ENCODE assay signal across 3 mouse cellular contexts in the genomic region with DNA sequence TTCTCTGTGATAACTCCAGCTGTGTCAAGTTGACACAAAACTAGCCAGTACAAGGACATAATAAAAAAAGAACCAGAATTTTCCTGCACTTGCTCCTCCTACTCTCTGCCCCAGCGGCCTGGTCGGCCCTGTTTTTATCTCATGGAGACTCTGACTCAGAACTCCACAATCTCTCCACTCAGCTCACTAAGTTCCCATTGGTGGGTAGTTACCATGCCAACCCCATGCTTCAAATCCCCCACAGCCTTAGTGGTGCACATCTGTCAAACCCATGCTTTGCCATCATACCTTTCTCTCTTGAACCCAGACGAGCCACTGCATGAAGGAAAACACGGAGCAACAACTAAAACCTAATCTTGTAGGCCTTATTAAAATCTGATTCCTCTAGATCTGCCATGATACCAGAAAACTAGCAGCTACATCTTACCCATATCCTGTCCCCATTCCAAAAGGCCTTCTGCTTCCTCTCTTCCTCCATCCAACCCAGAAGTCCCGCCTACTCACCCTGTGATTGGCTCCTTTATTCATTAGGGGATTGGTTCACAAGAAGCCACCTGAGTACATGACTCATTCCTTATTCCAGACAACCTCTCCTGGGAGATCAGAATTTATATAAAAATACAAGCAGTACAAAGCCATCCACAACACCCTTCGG.
TF ChIP-seq lines count a peak whose summit lies in the region.

No protein-coding gene starts in this region.

TF ChIP-seq in CH12.LX, 34 proteins besides CTCF, POLR2A, EP300 and RAD21:
- TF ChIP-seq MYC (IDR thresholded peaks at IDR 0.05; ENCODE audit: low read depth, low read length) (0 out of 2 replicates have a peak, but pooled peaks have one; percentile 20), ZNF384 (IDR thresholded peaks at IDR 0.05; ENCODE audit: low read depth, low read length) (no peak), TBP (conservative IDR thresholded peaks at IDR 0.05; ENCODE audit: low read depth, low read length) (peak; percentile 67; the same call in 1 of the 2 replicates), MEF2A (IDR thresholded peaks at IDR 0.05; ENCODE audit: borderline replicate concordance, low read depth, low read length) (no peak), GABPA (IDR thresholded peaks at IDR 0.05; ENCODE audit: insufficient replicate concordance, low read depth, low read length) (no peak), SIN3A (IDR thresholded peaks at IDR 0.05; ENCODE audit: low read length) (peak; percentile 77), USF2 (conservative IDR thresholded peaks at IDR 0.05; ENCODE audit: low read depth, low read length) (no peak), ETS1 (conservative IDR thresholded peaks at IDR 0.05; ENCODE audit: low read depth, low read length) (peak; percentile 41), ELF1 (IDR thresholded peaks at IDR 0.05; ENCODE audit: low read depth, low read length) (peak; percentile 27; the same call in 1 of the 2 replicates), CHD1 (IDR thresholded peaks at IDR 0.05; ENCODE audit: low read depth, low read length) (no peak), HCFC1 (IDR thresholded peaks at IDR 0.05; ENCODE audit: low read depth, low read length) (peak; percentile 10; the same call in 1 of the 2 replicates), JUN (IDR thresholded peaks at IDR 0.05; ENCODE audit: insufficient read depth, low read depth, low read length) (peak; percentile 53; the same call in 1 of the 2 replicates), JUND (conservative IDR thresholded peaks at IDR 0.05; ENCODE audit: low read depth, low read length) (peak; percentile 55), MAX (IDR thresholded peaks at IDR 0.05; ENCODE audit: low read length) (0 out of 2 replicates have a peak, but pooled peaks have one; percentile 12), MXI1 (IDR thresholded peaks at IDR 0.05; ENCODE audit: low read depth, low read length) (peak; percentile 90)
TF ChIP-seq in CH12.LX: peak in this region for 10.

TF ChIP-seq in MEL, 35 proteins besides CTCF, POLR2A, EP300 and RAD21:
- TF ChIP-seq ZC3H11A (IDR thresholded peaks at IDR 0.05; ENCODE audit: low read depth, low read length) (no peak), GATA1 (IDR thresholded peaks at IDR 0.05; ENCODE audit: low read depth, low read length) (0 out of 2 replicates have a peak, but pooled peaks have one; percentile 3)

TF ChIP-seq in myocyte, 11 proteins besides CTCF, POLR2A, EP300 and RAD21:
- TF ChIP-seq USF1 (IDR thresholded peaks at IDR 0.05; ENCODE audit: low read depth) (no peak), TCF3 (IDR thresholded peaks at IDR 0.05; ENCODE audit: insufficient read length, low read depth) (no peak), REST (IDR thresholded peaks at IDR 0.05; ENCODE audit: insufficient read depth, insufficient read length) (no peak), MYOD1 (IDR thresholded peaks at IDR 0.05; ENCODE audit: control insufficient read depth in 1 of 3, insufficient read length in 2 of 3, low read depth in 2 of 3) (no peak), TCF12 (IDR thresholded peaks at IDR 0.05; ENCODE audit: insufficient read depth, poor library complexity, severe bottlenecking) (no peak), E2F4 (IDR thresholded peaks at IDR 0.05; ENCODE audit: insufficient read depth) (no peak), SRF (IDR thresholded peaks at IDR 0.05; ENCODE audit: control insufficient read depth, insufficient read length, low read depth) (no peak), CEBPB (IDR thresholded peaks at IDR 0.05; ENCODE audit: insufficient read depth, poor library complexity, severe bottlenecking) (no peak), POLR2AphosphoS2 (IDR thresholded peaks at IDR 0.05; ENCODE audit: insufficient read length, low read depth) (no peak), MAX (IDR thresholded peaks at IDR 0.05; ENCODE audit: low read depth) (no peak), MYOG (IDR thresholded peaks at IDR 0.05; ENCODE audit: control insufficient read depth in 1 of 3, insufficient read depth in 1 of 3, insufficient read length in 2 of 3, low read depth in 2 of 3) (no peak)
